Mouse (Mus musculus): ENCODE data around the gene Cyp2d11. TPM values are rescaled to one million over a fixed set of nuclear protein-coding genes. Genes with fewer than 3 reads are reported as not detected.

Gene Cyp2d11
- polyA plus RNA-seq, 1 experiment from 2014 or later: not detected

DNA sequence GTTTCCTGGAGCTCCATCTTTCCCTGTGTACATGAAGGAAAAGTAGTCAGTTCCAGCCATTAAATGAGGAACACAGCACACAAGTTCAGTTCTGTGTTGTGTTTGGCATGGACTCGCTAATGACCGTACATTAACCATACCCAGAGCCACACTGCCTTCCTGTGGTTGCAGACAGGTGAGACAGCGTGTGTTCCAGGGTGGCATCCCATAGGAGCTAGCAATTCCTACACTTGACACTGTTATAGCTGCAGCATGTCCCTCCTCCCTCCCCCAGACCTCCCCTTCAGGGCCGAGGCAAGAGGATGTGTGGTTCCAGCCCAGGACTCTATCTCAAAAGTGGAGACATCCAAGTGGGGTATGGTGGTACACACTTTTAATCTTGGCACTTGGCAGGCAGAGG, 43.5 kb downstream of the Cyp2d11 start:
- H3K4me3 ChIP-seq (ENCODE audit: inconsistent target): no peak overlapping the region

GRCm38 (mm10) chr15:82348999-82349341, 44.9 kb downstream of the Cyp2d11 start:
- Histone ChIP-seq H3K4me3 (ENCODE audit: inconsistent target) (no peak overlapping the region), H3K36me3 (ENCODE audit: inconsistent target) (peaks cover 19% of the 10 kb centered on the region), H3K27ac (peak overlapping the region; percentile 34), H3K79me2 (ENCODE audit: inconsistent target) (peaks cover 69% of the 10 kb centered on the region)
- 77% methylated on average over 2 of the region's 2 CpGs for WGBS (ENCODE audit: missing documents)

More for the DNA sequence above, 43.5 kb downstream of the Cyp2d11 start:
- no peak overlapping the region for H3K27ac ChIP-seq
- peaks cover 19% of the 10 kb centered on the region for H3K36me3 ChIP-seq (ENCODE audit: inconsistent target)
- H3K79me2 ChIP-seq (ENCODE audit: inconsistent target): peaks cover 70% of the 10 kb centered on the region
- WGBS (ENCODE audit: missing documents): 91% methylated on average over 4 of the region's 4 CpGs

- H3K27ac ChIP-seq: peak overlapping the region; percentile 34
- peaks cover 19% of the 10 kb centered on the region for H3K36me3 ChIP-seq (ENCODE audit: inconsistent target)
- 61% methylated on average over 8 of the region's 8 CpGs for WGBS (ENCODE audit: missing documents)
- H3K4me3 ChIP-seq (ENCODE audit: inconsistent target): no peak overlapping the region
- peaks cover 64% of the 10 kb centered on the region for H3K79me2 ChIP-seq (ENCODE audit: inconsistent target)
These were observed 45.4 kb downstream of the Cyp2d11 start for GRCm38 (mm10) chr15:82348258-82348998.

- H3K4me3 ChIP-seq (ENCODE audit: inconsistent target): no peak overlapping the region
- H3K36me3 ChIP-seq (ENCODE audit: inconsistent target): peaks cover 19% of the 10 kb centered on the region
- 93% methylated on average over 12 of the region's 12 CpGs for WGBS (ENCODE audit: missing documents)
- H3K27ac ChIP-seq: peak overlapping the region; percentile 67
- H3K79me2 ChIP-seq (ENCODE audit: inconsistent target): peaks cover 58% of the 10 kb centered on the region
These were observed 46.0 kb downstream of the Cyp2d11 start for GRCm38 (mm10) chr15:82347852-82348251.

GRCm38 (mm10) chr15:82347303-82347676, 46.5 kb downstream of the Cyp2d11 start:
- Histone ChIP-seq H3K27ac (peak overlapping the region; percentile 67), H3K36me3 (ENCODE audit: inconsistent target) (peaks cover 19% of the 10 kb centered on the region), H3K4me3 (ENCODE audit: inconsistent target) (peak overlapping the region; percentile 69), H3K79me2 (ENCODE audit: inconsistent target) (peaks cover 53% of the 10 kb centered on the region)
- 56% methylated on average over 4 of the region's 4 CpGs for WGBS (ENCODE audit: missing documents)

GRCm38 (mm10) chr15:82346580-82347302, 47.1 kb downstream of the Cyp2d11 start:
- Histone ChIP-seq H3K27ac (peak overlapping the region; percentile 67), H3K36me3 (ENCODE audit: inconsistent target) (peaks cover 19% of the 10 kb centered on the region), H3K79me2 (ENCODE audit: inconsistent target) (peaks cover 47% of the 10 kb centered on the region), H3K4me3 (ENCODE audit: inconsistent target) (peak overlapping the region; percentile 69)
- WGBS (ENCODE audit: missing documents): 11% methylated on average over 14 of the region's 14 CpGs

DNA sequence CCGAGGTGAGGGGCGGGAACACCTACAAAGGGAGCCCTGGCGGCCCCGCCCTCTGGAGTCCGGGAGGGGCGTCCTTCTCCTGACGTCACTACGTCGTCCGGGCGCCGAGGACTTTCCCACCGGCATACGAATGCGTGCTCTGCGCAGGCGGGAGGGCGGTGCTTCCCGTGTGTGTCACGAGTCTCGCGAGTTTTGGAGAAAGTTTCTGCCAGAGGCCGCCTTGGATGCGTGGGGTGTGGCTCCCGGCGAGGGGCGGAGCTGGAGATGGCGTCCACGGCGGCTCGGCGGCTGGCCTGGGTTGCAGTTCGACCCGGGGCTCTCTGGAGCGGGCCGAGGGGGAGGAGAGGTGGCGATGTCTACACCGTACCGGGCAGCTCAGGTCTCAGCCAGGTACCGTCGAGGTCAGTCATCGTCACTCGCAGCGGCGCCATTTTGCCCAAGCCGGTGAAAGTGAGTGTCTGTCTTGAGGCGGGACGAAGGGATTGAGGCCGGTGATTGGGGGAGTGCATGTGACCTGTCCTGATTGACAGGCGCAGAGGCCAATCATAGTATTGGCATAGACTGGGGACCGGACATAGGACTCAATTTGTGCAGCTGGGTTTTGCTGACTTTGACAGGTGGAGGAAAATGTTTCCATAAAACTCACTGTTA, 47.9 kb downstream of the Cyp2d11 start:
- H3K27ac ChIP-seq: peak overlapping the region; percentile 67
- H3K36me3 ChIP-seq (ENCODE audit: inconsistent target): peaks cover 19% of the 10 kb centered on the region

GRCm38 (mm10) chr15:82344971-82345370, 48.9 kb downstream of the Cyp2d11 start:
- 75% methylated on average over 5 of the region's 6 CpGs for WGBS (ENCODE audit: missing documents)
- Histone ChIP-seq H3K27ac (no peak overlapping the region), H3K79me2 (ENCODE audit: inconsistent target) (peaks cover 29% of the 10 kb centered on the region), H3K4me3 (ENCODE audit: inconsistent target) (no peak overlapping the region), H3K36me3 (ENCODE audit: inconsistent target) (peaks cover 10% of the 10 kb centered on the region)

More for the DNA sequence above, 47.9 kb downstream of the Cyp2d11 start:
- Histone ChIP-seq H3K79me2 (ENCODE audit: inconsistent target) (peaks cover 39% of the 10 kb centered on the region), H3K4me3 (ENCODE audit: inconsistent target) (peak overlapping the region; percentile 69)
- WGBS (ENCODE audit: missing documents): under 1% methylated on average over 50 of the region's 51 CpGs

GRCm38 (mm10) chr15:82343368-82344287, 50.2 kb downstream of the Cyp2d11 start:
- peaks cover 19% of the 10 kb centered on the region for H3K79me2 ChIP-seq (ENCODE audit: inconsistent target)
- H3K36me3 ChIP-seq (ENCODE audit: inconsistent target): no peaks in the 10 kb centered on the region; the same call in 1 of the 2 replicates
- H3K4me3 ChIP-seq (ENCODE audit: inconsistent target): no peak overlapping the region
- WGBS (ENCODE audit: missing documents): 90% methylated on average over 27 of the region's 27 CpGs
- H3K27ac ChIP-seq: no peak overlapping the region

DNA sequence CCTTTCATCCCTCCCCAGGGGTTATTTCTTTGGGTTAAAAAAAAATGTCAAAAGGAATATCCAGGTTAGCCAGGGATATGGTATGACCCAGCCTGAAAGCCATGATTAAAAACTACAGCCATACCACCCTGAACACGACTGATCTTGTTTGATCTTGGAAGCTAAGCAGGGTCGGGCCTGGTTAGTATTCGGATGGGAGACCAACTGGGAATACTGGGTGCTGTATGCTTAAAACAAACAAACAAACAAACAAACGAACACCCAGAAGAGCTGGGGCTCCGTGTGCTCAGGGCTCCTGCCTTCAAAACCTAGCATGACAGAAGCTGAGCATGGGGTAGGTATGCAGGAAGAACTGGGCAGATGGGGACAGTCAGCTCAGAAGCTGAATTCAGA, 51.3 kb downstream of the Cyp2d11 start:
- Histone ChIP-seq H3K79me2 (ENCODE audit: inconsistent target) (peaks cover 21% of the 10 kb centered on the region), H3K36me3 (ENCODE audit: inconsistent target) (no peaks in the 10 kb centered on the region), H3K27ac (peak overlapping the region; percentile 58), H3K4me3 (ENCODE audit: inconsistent target) (no peak overlapping the region)
- 95% methylated on average over 5 of the region's 5 CpGs for whole genome bisulfite sequencing (ENCODE audit: missing documents)

DNA sequence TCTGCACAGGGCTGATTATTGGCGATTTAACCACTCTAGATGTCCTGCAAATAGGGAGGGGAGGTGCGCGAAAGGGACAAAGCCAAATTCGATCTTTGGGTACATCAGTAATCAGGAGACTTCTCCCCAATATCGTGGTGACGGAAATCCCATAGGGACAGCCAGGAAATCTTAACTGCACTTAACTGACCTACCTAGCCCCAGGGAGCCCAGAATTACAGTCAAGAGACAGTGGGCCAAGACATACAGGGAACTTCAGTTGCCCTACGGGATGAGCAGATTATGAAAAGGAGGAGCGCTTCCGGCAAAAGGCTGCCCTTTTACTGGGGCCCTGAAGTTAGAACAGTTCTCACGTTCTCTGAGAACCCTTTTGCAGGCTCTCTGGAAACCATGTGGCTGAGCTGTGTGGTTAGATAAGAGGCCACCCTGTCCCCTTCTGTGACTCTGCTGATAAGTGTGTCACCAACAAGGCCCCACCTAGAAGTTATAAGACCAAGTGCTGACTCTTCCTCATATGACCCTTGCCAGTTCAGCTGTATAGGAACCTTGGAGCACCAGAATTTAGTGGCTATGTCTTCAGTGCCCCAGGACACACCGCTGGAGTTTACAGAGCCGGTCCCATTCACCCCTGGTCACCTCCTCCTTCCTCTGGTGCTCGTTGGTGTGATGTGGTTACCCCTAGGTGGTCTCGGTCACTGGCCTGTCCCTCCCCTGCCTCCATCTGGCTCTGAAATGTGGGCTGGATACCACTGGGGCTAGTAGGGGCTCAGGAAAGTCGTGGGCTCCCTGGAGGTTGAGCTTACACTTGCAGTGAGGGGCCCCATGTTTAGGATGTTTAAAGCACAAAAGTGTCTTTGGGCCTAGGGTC, 51.9 kb downstream of the Cyp2d11 start:
- H3K79me2 ChIP-seq (ENCODE audit: inconsistent target): peaks cover 21% of the 10 kb centered on the region
- H3K4me3 ChIP-seq (ENCODE audit: inconsistent target): peak overlapping the region; percentile 16
- H3K27ac ChIP-seq: peak overlapping the region; percentile 58
- WGBS (ENCODE audit: missing documents): 23% methylated on average over 15 of the region's 15 CpGs
- H3K36me3 ChIP-seq (ENCODE audit: inconsistent target): peaks cover 2% of the 10 kb centered on the region; the same call in 1 of the 2 replicates

DNA sequence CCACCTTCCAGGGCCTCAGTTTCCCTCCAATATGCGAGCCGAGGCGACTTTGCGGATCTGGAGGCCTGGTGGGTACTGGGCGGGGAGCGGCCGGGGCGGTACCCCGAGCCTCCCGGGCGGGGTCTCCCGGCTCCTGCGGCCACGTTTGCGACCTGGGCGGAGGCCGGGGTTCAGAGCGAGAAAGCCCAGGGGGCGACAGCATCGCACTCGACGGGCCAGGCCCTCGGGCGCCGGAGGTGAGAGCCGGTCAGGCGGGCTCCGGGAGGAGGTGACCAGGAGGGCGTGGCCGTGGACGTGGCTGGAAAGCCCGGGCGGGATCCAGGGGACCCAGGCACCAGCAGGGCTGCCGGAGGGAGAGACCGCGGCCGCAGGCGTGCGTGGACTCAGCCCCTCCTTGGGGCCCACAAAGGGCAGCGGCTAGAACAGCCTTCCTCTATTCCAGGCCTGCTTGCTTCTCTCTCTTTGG, 52.8 kb downstream of the Cyp2d11 start:
- Histone ChIP-seq H3K36me3 (ENCODE audit: inconsistent target) (peaks cover 10% of the 10 kb centered on the region), H3K4me3 (ENCODE audit: inconsistent target) (peak overlapping the region; percentile 16; the same call in 1 of the 2 replicates), H3K27ac (peak overlapping the region; percentile 58), H3K79me2 (ENCODE audit: inconsistent target) (peaks cover 22% of the 10 kb centered on the region)
- WGBS (ENCODE audit: missing documents): 8% methylated on average over 27 of the region's 40 CpGs

- Histone ChIP-seq H3K79me2 (ENCODE audit: inconsistent target) (peaks cover 24% of the 10 kb centered on the region), H3K4me3 (ENCODE audit: inconsistent target) (no peak overlapping the region), H3K27ac (no peak overlapping the region), H3K36me3 (ENCODE audit: inconsistent target) (peaks cover 15% of the 10 kb centered on the region)
- WGBS (ENCODE audit: missing documents): 63% methylated on average over 19 of the region's 21 CpGs
These were observed 53.3 kb downstream of the Cyp2d11 start for GRCm38 (mm10) chr15:82340414-82341035.

All from macrophage (primary cell).